Mouse (Mus musculus) kidney, embryonic 16.5 days (tissue): ENCODE results near the gene H2-Ke6. TPM values are rescaled to one million over a fixed set of nuclear protein-coding genes. Genes with fewer than 3 reads are reported as not detected.

ENCODE experiments used
- ATAC-seq: fragments of 200-750 bp; cut with Nextera tagmentation; 2 replicates; pipeline ENCODE4 v1.8.0; 2017; ENCODE audit warnings: moderate TSS enrichment; ENCODE audit not compliant: low FRiP score, low TSS enrichment
- H3K27ac ChIP-seq: fragments of 300-500 bp; sonication (generic); 2 replicates; pipeline ENCODE4 v1.5.1; 2014; ENCODE audit warnings: low read length
- H3K27me3 ChIP-seq: fragments of 300-500 bp; sonication (generic); 2 replicates; pipeline ENCODE4 v1.6.1; 2014; ENCODE audit warnings: low read length, control low read depth, mixed read lengths; ENCODE audit not compliant: insufficient read depth
- H3K36me3 ChIP-seq: fragments of 300-500 bp; sonication (generic); 2 replicates; pipeline ENCODE4 v1.6.1; 2014; ENCODE audit warnings: low read length, control low read depth, mixed read lengths; ENCODE audit not compliant: insufficient read depth
- H3K4me1 ChIP-seq: fragments of 300-500 bp; sonication (generic); 2 replicates; pipeline ENCODE4 v1.6.1; 2014; ENCODE audit warnings: low read length, control low read depth, mixed read lengths; ENCODE audit not compliant: insufficient read depth
- H3K4me2 ChIP-seq: fragments of 300-500 bp; sonication (generic); replicated peaks from 2 replicates; pipeline ENCODE4 v1.6.1; 2014; ENCODE audit warnings: low read depth, low read length
- H3K4me3 ChIP-seq: fragments of 300-500 bp; sonication (generic); 2 replicates; pipeline ENCODE4 v1.5.1; 2014; ENCODE audit warnings: mild to moderate bottlenecking, low read length
- H3K9ac ChIP-seq: fragments of 300-500 bp; sonication (generic); replicated peaks from 2 replicates; pipeline ENCODE4 v1.6.1; 2014; ENCODE audit warnings: low read length
- H3K9me3 ChIP-seq: fragments of 300-500 bp; sonication (generic); 2 replicates; pipeline ENCODE4 v1.6.1; 2016; ENCODE audit warnings: low read length, control low read depth
- WGBS: fragments of 180-500 bp; shearing (Covaris S2); extraction: QIAGEN DNeasy Blood & Tissue Kit; methylation state at CpG from one replicate; pipeline ENCODE4 v1.1.7; 2014; 5-methylcytosine and 5-hydroxymethylcytosine counted together
- polyA plus RNA-seq: library from polyadenylated mRNA; unstranded; fragments of >200 nt; fragmentation: Nextera tagmentation; extraction: Ambion mirVana; gene quantifications from 2 replicates; pipeline ENCODE4 v1.2.1, GENCODE M21; 2015

H2-Ke6 gene
- polyA plus RNA-seq, 1 experiment from 2014 or later = 52.9 TPM

GRCm38 (mm10) chr17:34038878-34039561 lies 11.2 kb upstream of the H2-Ke6 start, which contains the start of gene Col11a2:
Gene Col11a2, plus strand, starts transcription at chr17:34039437.
- 4% methylated on average over 28 of the region's 28 CpGs for WGBS
- peak within 1 kb of the TSS; percentile 50 for H3K9ac ChIP-seq

GRCm38 (mm10) chr17:34038440-34038839 lies 10.6 kb upstream of the H2-Ke6 start:
- peak overlapping the region; percentile 50; the same call in 1 of the 2 replicates for H3K9ac ChIP-seq
- no peak for ATAC-seq
- H3K9me3 ChIP-seq = no peaks in the 10 kb centered on the region
- H3K36me3 ChIP-seq = peaks cover 41% of the 10 kb centered on the region
- H3K4me3 ChIP-seq = peak overlapping the region; percentile 27
- H3K4me2 ChIP-seq = peak overlapping the region; percentile 58
- WGBS = 11% methylated on average over 20 of the region's 21 CpGs
- H3K27ac ChIP-seq = no peak overlapping the region
- H3K27me3 ChIP-seq = 0 out of 2 replicates have a peak, but pooled peaks cover 3% of the 10 kb centered on the region
- peaks cover 34% of the 10 kb centered on the region for H3K4me1 ChIP-seq

More at GRCm38 (mm10) chr17:34038878-34039561, 11.2 kb upstream of the H2-Ke6 start, which contains the start of gene Col11a2:
- Histone ChIP-seq H3K36me3 (peaks cover 38% of the 10 kb centered on the region), H3K4me3 (peak within 1 kb of the TSS; percentile 27), H3K4me2 (peak within 1 kb of the TSS; percentile 58), H3K4me1 (peaks cover 31% of the 10 kb centered on the region), H3K9me3 (no peaks in the 10 kb centered on the region), H3K27me3 (0 out of 2 replicates have a peak, but pooled peaks cover 3% of the 10 kb centered on the region), H3K27ac (no peak within 1 kb of the TSS)
- ATAC-seq = peak; percentile 46

GRCm38 (mm10) chr17:34037241-34037640 lies 9.4 kb upstream of the H2-Ke6 start:
- WGBS = 88% methylated on average over 7 of the region's 7 CpGs
- Histone ChIP-seq H3K27me3 (0 out of 2 replicates have a peak, but pooled peaks cover 3% of the 10 kb centered on the region), H3K4me2 (no peak overlapping the region), H3K4me3 (no peak overlapping the region), H3K4me1 (peaks cover 44% of the 10 kb centered on the region), H3K27ac (no peak overlapping the region), H3K9ac (no peak overlapping the region), H3K36me3 (peaks cover 41% of the 10 kb centered on the region), H3K9me3 (no peaks in the 10 kb centered on the region)
- ATAC-seq = no peak

GRCm38 (mm10) chr17:34036647-34037046 lies 8.8 kb upstream of the H2-Ke6 start:
- Histone ChIP-seq H3K9me3 (no peaks in the 10 kb centered on the region), H3K4me2 (no peak overlapping the region), H3K27ac (no peak overlapping the region), H3K9ac (no peak overlapping the region), H3K4me1 (peaks cover 44% of the 10 kb centered on the region), H3K36me3 (peaks cover 41% of the 10 kb centered on the region), H3K27me3 (0 out of 2 replicates have a peak, but pooled peaks cover 3% of the 10 kb centered on the region), H3K4me3 (no peak overlapping the region)
- 73% methylated on average over 10 of the region's 10 CpGs for WGBS
- no peak for ATAC-seq

- peaks cover 41% of the 10 kb centered on the region for H3K36me3 ChIP-seq
- no peak for ATAC-seq
- no peak overlapping the region for H3K4me2 ChIP-seq
- H3K4me3 ChIP-seq = no peak overlapping the region
- peaks cover 38% of the 10 kb centered on the region for H3K4me1 ChIP-seq
- H3K9me3 ChIP-seq = no peaks in the 10 kb centered on the region
- no peak overlapping the region for H3K27ac ChIP-seq
- 0 out of 2 replicates have a peak, but pooled peaks cover 3% of the 10 kb centered on the region for H3K27me3 ChIP-seq
- 91% methylated on average over 8 of the region's 9 CpGs for WGBS
- H3K9ac ChIP-seq = no peak overlapping the region
These were observed 7.7 kb upstream of the H2-Ke6 start for GRCm38 (mm10) chr17:34035517-34035916.

- peaks cover 51% of the 10 kb centered on the region for H3K36me3 ChIP-seq
- WGBS = 76% methylated on average over 10 of the region's 10 CpGs
- H3K4me3 ChIP-seq = no peak overlapping the region
- peaks cover 40% of the 10 kb centered on the region for H3K4me1 ChIP-seq
- no peak for ATAC-seq
- no peak overlapping the region for H3K9ac ChIP-seq
- no peak overlapping the region for H3K27ac ChIP-seq
- no peaks in the 10 kb centered on the region for H3K27me3 ChIP-seq
- H3K9me3 ChIP-seq = no peaks in the 10 kb centered on the region
- H3K4me2 ChIP-seq = no peak overlapping the region
These were observed 6.2 kb upstream of the H2-Ke6 start for GRCm38 (mm10) chr17:34034064-34034463.

- no peak overlapping the region for H3K27ac ChIP-seq
- no peak overlapping the region for H3K4me3 ChIP-seq
- 87% methylated on average over 9 of the region's 9 CpGs for WGBS
- H3K4me2 ChIP-seq = peak overlapping the region; percentile 89; the same call in 1 of the 2 replicates
- H3K27me3 ChIP-seq = no peaks in the 10 kb centered on the region
- H3K9me3 ChIP-seq = no peaks in the 10 kb centered on the region
- peak overlapping the region; percentile 93; the same call in 1 of the 2 replicates for H3K9ac ChIP-seq
- peaks cover 57% of the 10 kb centered on the region for H3K36me3 ChIP-seq
- ATAC-seq = no peak
- H3K4me1 ChIP-seq = peaks cover 40% of the 10 kb centered on the region
These were observed 5.6 kb upstream of the H2-Ke6 start for GRCm38 (mm10) chr17:34033441-34033840.

GRCm38 (mm10) chr17:34032806-34033205 lies 4.9 kb upstream of the H2-Ke6 start:
- Histone ChIP-seq H3K4me1 (peaks cover 41% of the 10 kb centered on the region), H3K9me3 (no peaks in the 10 kb centered on the region), H3K36me3 (peaks cover 54% of the 10 kb centered on the region), H3K9ac (peak overlapping the region; percentile 93), H3K4me2 (peak overlapping the region; percentile 89), H3K4me3 (peak overlapping the region; percentile 88), H3K27me3 (no peaks in the 10 kb centered on the region), H3K27ac (no peak overlapping the region)
- 40% methylated on average over 9 of the region's 9 CpGs for WGBS
- no peak for ATAC-seq

GRCm38 (mm10) chr17:34032174-34032632 lies 4.3 kb upstream of the H2-Ke6 start:
- peak; percentile 7; the same call in 1 of the 2 replicates for ATAC-seq
- Histone ChIP-seq H3K9ac (peak overlapping the region; percentile 93), H3K27me3 (no peaks in the 10 kb centered on the region), H3K9me3 (no peaks in the 10 kb centered on the region), H3K27ac (peak overlapping the region; percentile 97), H3K4me2 (peak overlapping the region; percentile 89), H3K4me3 (peak overlapping the region; percentile 88), H3K36me3 (peaks cover 48% of the 10 kb centered on the region), H3K4me1 (peaks cover 43% of the 10 kb centered on the region)
- under 1% methylated on average over 40 of the region's 48 CpGs for WGBS
